Mouse (Mus musculus) megakaryocyte progenitor cell, adult 5-6 weeks (primary cell): ENCODE measurements around the gene Gm27029. TPM values are rescaled to one million over a fixed set of nuclear protein-coding genes. Genes with fewer than 3 reads are reported as not detected.
"Not testable (repeated sequence)": the region's sequence is repeated elsewhere in the genome, so short reads cannot be mapped to it uniquely, and the experiment has no call there.

Source experiments
- ATAC-seq: replicated peaks from 2 replicates; pipeline ENCODE4 v1.8.0; 2016; ENCODE audit warnings: mild to moderate bottlenecking, moderate TSS enrichment, inconsistent platforms; ENCODE audit not compliant: poor library complexity
- total RNA-seq, 2 experiments: library from RNA; stranded (forward) in 1 of 2; stranded (reverse) in 1 of 2; fragments of 157-497, 149-512 nt in 1 of 2; fragments of 200-1000 nt in 1 of 2; gene quantifications; 2 replicates each; pipeline versions ENCODE4 v1.2.3 to v1.2.4; 2015 to 2017

The Gm27029 gene
- total RNA-seq, 2 experiments from 2014 or later, result 0.25 to 3.9 TPM

GRCm38 (mm10) chr11:101458217-101458616 lies 33.6 kb upstream of the Gm27029 start:
- no peak for ATAC-seq

DNA sequence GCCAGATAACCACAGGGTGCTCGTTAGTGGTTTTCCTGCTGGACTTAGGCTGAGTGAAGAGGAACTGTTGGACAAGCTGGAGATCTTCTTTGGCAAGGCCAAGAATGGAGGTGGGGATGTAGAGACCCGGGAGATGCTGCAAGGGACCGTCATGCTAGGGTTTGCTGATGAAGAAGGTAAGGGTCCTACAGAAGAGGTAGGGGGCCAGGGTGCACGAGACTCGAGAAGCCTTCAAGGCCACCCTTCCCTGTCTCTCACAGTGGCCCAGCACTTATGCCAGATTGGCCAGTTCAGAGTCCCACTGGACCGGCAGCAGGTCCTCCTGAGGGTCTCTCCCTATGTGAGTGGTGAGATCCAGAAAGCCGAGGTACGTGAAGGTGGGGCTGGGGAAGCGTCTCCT lies 33.0 kb upstream of the Gm27029 start:
- ATAC-seq, result no peak

DNA sequence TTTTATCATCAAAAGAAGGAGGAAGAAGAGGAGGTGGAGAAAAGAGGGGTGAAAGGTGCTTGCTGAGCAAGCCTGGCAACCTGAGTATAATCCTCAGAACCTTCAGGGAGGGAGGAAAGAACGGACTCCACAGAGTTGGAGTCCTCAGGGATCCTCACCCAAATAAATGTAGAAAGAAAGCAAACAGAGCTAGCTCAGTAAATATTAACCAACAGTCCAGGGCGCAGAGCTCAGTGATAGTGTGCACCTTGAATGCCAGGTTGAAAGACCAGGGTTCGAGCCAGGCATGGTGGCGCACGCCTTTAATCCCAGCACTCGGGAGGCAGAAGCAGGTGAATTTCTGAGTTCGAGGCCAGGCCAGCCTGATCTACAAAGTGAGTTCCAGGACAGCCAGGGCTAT lies 31.0 kb upstream of the Gm27029 start:
- ATAC-seq, result no peak

DNA sequence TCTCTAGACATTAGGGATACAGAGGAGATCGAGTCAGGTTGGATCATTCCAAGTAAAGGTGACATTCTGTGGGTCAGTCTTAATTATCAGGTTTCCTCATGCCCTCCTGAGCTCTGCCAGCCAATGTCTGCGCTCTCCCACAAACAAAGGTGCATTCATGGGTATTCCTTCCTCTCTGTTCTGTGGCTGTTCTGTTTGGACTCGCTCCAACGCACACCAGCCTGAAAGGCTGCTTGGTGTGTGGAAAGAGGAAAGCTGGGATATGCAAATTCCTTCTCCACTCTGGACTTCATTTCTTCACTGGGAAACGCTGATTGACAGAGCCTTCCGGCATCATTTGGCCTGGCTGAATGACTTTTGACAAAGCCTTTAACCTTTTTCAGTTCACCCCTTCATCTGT lies 30.1 kb upstream of the Gm27029 start:
- ATAC-seq, result no peak

- ATAC-seq, result no peak
Observed at GRCm38 (mm10) chr11:101452093-101452774, 27.6 kb upstream of the Gm27029 start.

- ATAC-seq, result no peak
Observed at GRCm38 (mm10) chr11:101451536-101451935, 26.9 kb upstream of the Gm27029 start.

DNA sequence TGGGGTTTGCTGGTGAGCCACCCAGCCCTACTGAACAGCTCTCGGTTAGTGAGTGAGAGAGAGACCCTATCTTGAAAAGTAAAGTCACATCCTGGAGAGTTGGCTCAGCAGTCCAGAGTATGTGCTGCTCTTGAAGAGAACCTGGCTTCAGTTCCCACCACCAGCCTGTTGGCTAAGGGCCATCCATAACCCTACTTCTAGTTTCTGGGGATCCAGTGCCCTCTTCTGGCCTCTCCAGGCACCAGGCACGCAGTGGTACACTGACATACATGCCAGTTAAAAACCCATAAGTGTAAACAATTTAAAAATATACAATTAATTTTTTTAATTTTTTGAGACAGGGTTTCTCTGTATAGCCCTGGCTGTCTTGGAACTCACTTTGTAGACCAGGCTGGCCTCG lies 25.8 kb upstream of the Gm27029 start:
- peak; percentile 51 for ATAC-seq

DNA sequence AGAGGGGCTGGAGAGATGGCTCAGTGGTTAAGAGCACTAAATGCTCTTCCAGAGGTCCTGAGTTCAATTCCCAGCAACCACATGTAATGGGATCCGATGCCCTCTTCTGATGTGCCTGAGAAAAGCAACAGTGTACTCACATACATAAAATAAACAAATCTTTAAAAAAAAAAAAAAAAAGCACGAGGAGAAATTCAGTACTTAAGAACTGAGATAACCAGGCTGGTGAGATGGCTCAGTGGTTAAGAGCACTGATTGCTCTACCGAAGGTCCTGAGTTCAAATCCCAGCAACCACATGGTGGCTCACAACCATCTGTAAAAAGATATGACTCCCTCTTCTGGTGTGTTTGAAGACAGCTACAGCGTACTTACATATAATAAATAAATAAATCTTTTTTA lies 25.0 kb upstream of the Gm27029 start:
- ATAC-seq, result not testable (repeated sequence)

- 0 out of 2 replicates have a peak, but pooled peaks have one; percentile 18 for ATAC-seq
Observed at GRCm38 (mm10) chr11:101448899-101449298, 24.3 kb upstream of the Gm27029 start.

DNA sequence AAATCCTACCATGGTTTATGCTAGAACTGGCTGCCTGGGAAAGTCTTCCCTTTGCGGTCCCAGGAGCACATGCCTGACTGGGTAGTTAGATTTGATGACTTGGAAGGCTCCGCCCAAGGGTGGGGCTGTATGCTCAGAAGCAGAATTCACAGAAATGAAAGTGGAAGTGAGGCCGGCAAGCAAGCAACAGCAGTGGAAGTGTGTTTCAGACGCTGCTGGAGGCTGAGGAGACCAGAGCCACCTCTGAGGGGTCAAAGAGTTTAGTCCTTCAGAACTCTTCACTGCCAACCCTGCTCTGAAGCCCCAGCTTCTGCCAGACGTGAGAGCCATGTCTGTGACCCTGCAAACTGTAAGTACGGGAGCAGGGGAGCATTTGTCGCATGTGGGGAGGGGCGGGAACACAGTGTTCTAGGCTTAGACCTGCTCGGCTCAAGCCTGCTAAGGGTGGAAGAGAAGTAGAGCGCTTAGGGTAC lies 23.7 kb upstream of the Gm27029 start, which contains the start of gene Ifi35:
TSS of gene Ifi35 (plus strand) at position 134 of the 473 bp plus-strand sequence.
- ATAC-seq, result peak; percentile 84

- ATAC-seq, result no peak
Observed at GRCm38 (mm10) chr11:101447786-101448185, 23.2 kb upstream of the Gm27029 start.

DNA sequence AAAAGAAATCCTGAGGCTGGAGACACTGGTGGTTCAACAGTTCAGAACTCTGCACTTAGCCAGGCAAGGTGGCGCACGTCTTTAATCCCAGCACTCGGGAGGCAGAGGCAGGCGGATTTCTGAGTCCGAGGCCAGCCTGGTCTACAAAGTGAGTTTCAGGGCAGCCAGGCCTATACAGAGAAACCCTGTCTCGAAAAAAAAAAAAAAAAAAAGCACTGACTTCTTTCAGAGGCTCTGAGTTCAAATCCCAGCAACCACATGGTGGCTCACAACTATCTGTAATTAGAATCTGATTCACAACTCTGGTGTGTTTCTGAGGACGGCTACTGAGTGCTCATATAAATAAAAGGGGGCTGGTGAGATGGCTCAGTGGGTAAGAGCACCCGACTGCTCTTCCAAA lies 22.3 kb upstream of the Gm27029 start:
- ATAC-seq, result not testable (repeated sequence)

GRCm38 (mm10) chr11:101446319-101446718 lies 21.7 kb upstream of the Gm27029 start:
- ATAC-seq, result no peak

- no peak for ATAC-seq
Observed at GRCm38 (mm10) chr11:101442760-101443159, 18.2 kb upstream of the Gm27029 start.

DNA sequence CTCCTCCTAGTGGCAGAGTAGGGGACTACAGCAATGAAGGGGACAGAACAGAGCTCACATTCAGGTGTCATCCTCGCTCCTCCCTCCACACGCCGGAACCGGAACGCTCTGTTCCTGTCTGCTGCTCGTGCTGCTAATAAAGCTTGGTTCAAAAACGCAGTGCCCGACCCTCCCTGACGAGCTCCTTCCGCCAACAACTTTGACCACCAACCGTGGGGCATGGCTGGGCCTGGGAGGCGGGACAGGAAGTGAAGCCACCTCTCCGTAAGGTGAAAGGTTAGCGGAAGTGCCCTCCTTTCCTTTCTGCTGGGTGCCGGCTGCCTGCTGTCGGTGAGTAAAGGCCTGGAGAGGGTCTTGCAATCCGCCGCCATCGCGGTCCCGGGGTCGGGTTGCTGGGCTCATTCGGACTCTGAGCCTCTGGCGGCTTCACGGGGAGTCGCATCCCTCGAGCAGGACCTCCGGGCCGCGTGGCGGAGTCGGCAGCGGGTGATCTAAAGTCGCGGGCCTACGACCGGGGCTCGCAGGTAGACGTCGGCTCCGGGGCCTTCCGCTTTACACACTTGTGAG lies 17.6 kb upstream of the Gm27029 start, which contains the start of gene Rpl27:
TSS of gene Rpl27 (plus strand) at position 172 of the 567 bp plus-strand sequence.
- peak; percentile 96 for ATAC-seq

GRCm38 (mm10) chr11:101441450-101442126 lies 17.0 kb upstream of the Gm27029 start:
- not testable (repeated sequence) for ATAC-seq

DNA sequence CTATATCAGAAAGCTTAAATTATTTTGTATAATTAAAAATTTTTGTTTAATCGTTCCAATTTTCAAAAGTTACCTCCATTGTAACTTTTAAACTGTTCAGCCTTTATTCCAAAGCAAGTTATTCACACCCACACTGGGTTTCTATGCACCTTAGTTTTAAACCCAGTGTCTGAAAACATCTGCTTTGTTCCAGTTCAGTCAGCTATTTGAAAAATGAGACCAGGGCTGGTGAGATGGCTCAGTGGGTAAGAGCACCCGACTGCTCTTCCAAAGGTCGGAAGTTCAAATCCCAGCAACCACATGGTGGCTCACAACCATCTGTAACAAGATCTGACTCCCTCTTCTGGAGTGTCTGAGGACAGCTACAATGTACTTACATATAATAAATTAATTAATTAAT lies 13.4 kb upstream of the Gm27029 start:
- not testable (repeated sequence) for ATAC-seq

DNA sequence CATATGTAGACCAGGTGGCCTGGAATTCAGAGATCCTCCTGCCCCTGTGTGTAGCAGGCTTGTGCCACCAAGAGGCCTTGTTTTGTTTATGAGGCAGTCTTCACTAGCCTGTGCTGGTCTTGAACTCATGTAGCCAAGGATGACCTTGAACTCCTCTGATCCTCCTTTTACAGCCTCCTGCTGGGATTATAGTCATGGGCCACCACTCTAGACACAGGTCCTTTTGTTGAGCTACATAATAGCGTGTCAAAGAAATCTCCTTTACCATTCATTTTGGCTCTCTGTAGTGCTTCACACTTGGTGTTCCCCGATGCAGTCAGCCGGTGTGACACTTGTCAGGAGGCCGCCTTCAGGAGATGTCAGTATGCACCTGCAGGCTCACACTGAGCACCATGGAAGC lies 12.3 kb upstream of the Gm27029 start:
- ATAC-seq, result no peak

GRCm38 (mm10) chr11:101435831-101436230 lies 11.2 kb upstream of the Gm27029 start:
- no peak for ATAC-seq

DNA sequence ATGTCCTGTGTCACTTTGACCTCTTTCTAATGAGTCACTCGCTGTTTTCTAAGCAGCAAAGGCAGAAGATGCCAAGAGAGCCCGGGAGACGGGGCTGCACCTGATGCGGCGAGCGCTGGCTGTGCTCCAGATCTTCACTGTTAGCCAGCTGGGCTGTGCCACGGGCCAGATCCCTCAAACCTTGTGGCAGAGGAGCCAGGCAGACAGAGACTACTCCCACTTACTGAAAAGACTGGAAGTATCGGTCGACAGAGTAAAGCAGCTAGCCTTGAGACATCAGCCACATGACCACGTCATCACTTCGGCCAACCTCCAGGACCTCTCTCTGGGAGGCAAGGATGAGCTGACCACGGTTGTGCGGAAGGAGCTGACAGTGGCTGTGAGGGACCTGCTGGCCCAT lies 8.8 kb upstream of the Gm27029 start:
- ATAC-seq, result no peak

DNA sequence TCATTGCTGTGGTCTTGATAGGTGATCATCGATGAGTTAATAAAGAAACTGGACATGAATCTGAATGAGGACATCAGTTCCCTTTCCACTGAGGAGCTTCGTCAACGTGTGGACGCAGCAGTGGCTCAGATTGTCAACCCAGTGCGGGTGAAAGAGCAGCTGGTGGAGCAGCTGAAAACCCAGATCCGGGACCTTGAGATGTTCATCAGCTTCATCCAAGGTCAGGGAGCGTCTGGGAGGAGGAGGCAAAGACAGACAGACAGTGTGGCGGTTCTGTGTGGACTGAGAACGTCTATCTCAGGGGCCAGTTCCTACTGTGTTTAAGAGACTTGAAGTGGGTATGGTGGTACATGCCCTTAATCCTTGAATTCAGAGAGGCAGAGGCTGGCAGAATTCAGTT lies 6.7 kb upstream of the Gm27029 start:
- no peak for ATAC-seq

DNA sequence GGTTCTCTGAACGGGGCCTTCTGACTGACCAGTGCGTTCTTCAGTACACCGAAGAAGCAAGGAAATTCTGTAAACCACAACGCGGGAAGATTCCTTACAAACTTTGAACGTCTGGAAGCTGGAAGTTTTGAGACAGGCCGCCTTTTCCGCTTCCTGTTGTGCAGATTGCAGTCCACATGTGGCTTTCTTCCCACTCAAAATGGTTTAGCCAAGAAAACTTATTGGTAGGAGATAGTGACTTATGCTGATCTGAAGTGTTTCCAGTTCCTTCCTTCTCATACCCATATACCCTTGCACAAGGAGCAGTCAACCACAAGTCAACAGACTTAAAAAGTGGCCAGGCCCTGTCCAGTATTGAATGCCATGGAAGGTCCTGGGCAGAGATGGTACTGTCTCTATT lies 1.6 kb upstream of the Gm27029 start:
- ATAC-seq, result no peak
